Mouse (Mus musculus) embryonic facial prominence, embryonic 10.5 days (tissue): ENCODE measurements at regions not wholly inside any gene's neighbourhood (a gene's known extent, or its start where the extent isn't known, plus 50 kb on each side); places are given as distances from the start of the nearest gene placed in this dataset.
A peak's percentile ranks its signal among the peaks of the same experiment; 100 is the strongest.

Experiments
- DNase-seq: peaks from one replicate; pipeline ENCODE4 v3.0.0-alpha.2; 2017; ENCODE audit warnings: low spot score
- H3K27ac ChIP-seq: fragments of 300-500 bp; sonication (generic); replicated peaks from 2 replicates; pipeline ENCODE4 v1.5.1; 2016; ENCODE audit warnings: mild to moderate bottlenecking
- H3K27me3 ChIP-seq: fragments of 300-500 bp; sonication (generic); replicated peaks from 2 replicates; pipeline ENCODE4 v1.6.1; 2016; ENCODE audit warnings: low read depth, mild to moderate bottlenecking; ENCODE audit not compliant: poor library complexity, severe bottlenecking
- H3K36me3 ChIP-seq: fragments of 300-500 bp; sonication (generic); replicated peaks from 2 replicates; pipeline ENCODE4 v1.6.1; 2016; ENCODE audit warnings: mild to moderate bottlenecking, moderate library complexity
- H3K4me1 ChIP-seq: fragments of 300-500 bp; sonication (generic); 2 replicates; pipeline ENCODE4 v1.6.1; 2016
- H3K4me3 ChIP-seq: fragments of 300-500 bp; sonication (generic); 2 replicates; pipeline ENCODE4 v1.5.1; 2016; ENCODE audit warnings: mild to moderate bottlenecking, moderate library complexity
- H3K9me3 ChIP-seq: fragments of 300-500 bp; sonication (generic); 2 replicates; pipeline ENCODE4 v1.6.1; 2016; ENCODE audit warnings: mild to moderate bottlenecking
- WGBS: fragments of 180-500 bp; shearing (Covaris S2); methylation state at CpG from one replicate; pipeline ENCODE4 v1.1.7; 2016; 5-methylcytosine and 5-hydroxymethylcytosine counted together

DNA sequence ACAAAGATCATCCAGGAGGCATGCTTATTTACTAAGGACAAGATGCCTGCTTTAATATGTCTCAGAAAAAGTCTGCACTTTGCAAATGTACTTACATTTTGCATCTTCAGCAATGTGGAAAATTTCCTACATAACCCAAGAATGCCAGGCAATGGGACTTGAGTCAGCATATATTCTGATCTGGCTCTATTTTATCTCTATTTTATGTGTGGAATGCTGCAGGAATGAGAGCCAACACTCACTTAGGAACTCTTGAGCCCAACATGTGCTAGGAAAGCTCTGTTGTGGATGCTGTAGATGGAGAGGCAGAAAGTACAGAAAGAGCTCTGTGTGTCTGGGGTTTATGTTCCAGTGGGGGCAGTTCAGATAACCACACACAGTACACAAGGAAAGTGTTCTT lies 99.0 kb upstream of the Cd93 start:
- Histone ChIP-seq H3K27me3 (no peaks in the 10 kb centered on the region), H3K9me3 (no peaks in the 10 kb centered on the region), H3K27ac (no peak overlapping the region), H3K4me1 (no peaks in the 10 kb centered on the region), H3K36me3 (no peaks in the 10 kb centered on the region), H3K4me3 (no peak overlapping the region)
- no peak for DNase-seq

DNA sequence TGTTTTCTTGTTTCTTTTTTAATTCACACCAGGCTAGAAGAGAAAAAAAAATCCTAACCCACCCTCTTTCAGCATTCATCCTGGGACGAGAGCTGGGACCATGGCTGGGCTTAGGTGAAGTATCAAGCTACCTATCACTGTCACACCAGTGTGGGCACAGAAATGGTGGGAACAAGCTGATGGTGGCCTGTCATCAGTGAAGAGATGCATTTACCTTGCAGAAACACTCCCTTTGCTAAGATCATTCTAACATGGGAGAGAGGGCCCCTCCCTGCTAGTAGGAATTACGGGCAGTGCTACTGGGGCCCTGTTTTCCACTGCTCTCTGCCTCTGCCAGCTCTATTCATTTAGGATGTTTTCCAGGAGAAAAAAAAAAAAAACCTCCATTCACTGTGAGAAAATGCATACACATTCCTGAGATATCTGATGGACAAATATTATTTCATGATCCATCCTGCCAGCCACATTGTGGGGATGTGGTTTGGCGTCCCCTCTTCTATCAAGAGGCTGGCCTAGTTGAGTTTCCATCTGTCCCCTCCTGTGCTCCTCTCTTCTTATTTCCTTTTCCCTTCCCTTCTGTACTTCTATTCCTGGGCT lies 94.6 kb upstream of the Cd93 start:
- DNase-seq: no peak
- Histone ChIP-seq H3K4me1 (peaks cover 6% of the 10 kb centered on the region; the same call in 1 of the 2 replicates), H3K27me3 (no peaks in the 10 kb centered on the region), H3K9me3 (no peaks in the 10 kb centered on the region), H3K36me3 (no peaks in the 10 kb centered on the region), H3K27ac (no peak overlapping the region), H3K4me3 (no peak overlapping the region)
- WGBS: 85% methylated on average over 3 of the region's 3 CpGs

DNA sequence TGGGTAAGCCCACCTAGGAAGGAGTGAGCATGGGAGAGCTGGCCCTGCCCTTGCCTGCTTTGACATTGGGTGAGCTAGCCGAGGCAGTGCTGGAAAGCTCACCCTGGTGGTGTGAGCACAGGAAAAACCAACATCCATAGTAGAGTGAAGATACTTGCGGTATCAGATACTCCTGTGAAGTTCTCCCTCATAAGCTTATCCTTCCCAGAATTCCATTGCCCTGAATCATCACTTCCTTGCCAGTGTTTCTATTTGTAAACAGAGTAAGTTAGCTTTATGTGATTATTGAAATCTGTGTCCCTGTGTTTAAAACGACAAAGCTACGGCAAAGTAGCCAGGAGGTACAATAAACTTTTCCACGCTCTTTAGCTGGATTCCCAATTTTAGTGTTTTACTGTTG lies 93.9 kb upstream of the Cd93 start:
- Histone ChIP-seq H3K36me3 (no peaks in the 10 kb centered on the region), H3K27ac (no peak overlapping the region), H3K4me1 (peaks cover 13% of the 10 kb centered on the region), H3K9me3 (no peaks in the 10 kb centered on the region), H3K27me3 (no peaks in the 10 kb centered on the region), H3K4me3 (no peak overlapping the region)
- WGBS: 91% methylated on average over 5 of the region's 5 CpGs
- no peak for DNase-seq

DNA sequence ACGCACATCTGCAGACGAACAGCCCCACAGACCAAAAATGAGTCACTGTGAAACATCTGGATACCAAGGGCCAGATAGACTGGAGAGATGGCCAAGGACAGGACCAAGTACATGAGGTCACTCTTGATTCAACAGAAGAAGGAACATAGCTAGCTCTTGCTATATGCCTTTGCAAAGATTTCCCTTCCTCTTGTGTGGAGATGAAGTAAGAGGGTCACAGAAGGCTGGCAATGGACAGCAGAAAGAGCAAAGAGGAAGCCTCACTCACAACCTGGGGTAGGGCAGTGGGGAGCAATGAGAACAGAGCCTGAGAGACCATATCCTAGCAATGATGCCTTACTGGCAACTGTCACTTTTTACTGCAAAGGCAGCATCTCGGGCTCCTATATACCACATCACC lies 93.2 kb upstream of the Cd93 start:
- no peaks in the 10 kb centered on the region for H3K36me3 ChIP-seq
- no peaks in the 10 kb centered on the region for H3K9me3 ChIP-seq
- H3K27me3 ChIP-seq: no peaks in the 10 kb centered on the region
- DNase-seq: no peak
- 82% methylated on average over 3 of the region's 3 CpGs for WGBS
- H3K4me3 ChIP-seq: no peak overlapping the region
- H3K4me1 ChIP-seq: peaks cover 20% of the 10 kb centered on the region
- H3K27ac ChIP-seq: no peak overlapping the region

DNA sequence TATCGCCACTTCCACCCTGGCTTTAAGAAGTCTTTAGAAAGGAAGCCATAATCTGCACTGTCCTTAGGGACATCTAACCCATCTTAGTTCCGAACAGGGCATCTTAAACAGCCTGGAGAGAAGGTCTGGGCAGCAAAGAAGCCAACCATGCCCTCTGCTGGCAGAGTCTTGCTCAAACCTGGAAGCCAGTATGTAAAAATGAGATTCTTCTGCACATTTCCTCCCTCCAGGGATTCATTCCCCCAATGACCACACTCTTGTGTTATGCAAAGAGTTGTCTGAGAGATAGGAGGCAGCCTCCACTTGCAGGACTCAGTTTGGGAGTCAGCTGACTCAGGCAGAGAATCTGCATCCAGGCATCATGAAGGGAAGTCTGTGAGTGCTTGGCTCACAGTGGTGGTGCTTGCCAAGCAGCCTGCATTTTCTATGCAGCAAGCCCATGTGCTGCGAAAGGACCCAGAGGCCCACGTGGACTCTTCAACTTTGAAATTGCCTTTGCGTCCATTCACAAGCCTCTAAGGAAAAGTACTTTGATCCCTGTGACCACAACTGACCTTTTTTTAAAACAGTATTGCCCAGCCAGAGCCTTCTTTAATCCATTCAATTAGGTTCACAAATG lies 92.3 kb upstream of the Cd93 start:
- Histone ChIP-seq H3K4me1 (peaks cover 25% of the 10 kb centered on the region), H3K27me3 (no peaks in the 10 kb centered on the region), H3K9me3 (no peaks in the 10 kb centered on the region), H3K27ac (no peak overlapping the region), H3K4me3 (no peak overlapping the region), H3K36me3 (no peaks in the 10 kb centered on the region)
- DNase-seq: no peak
- WGBS: 61% methylated on average over 5 of the region's 5 CpGs

DNA sequence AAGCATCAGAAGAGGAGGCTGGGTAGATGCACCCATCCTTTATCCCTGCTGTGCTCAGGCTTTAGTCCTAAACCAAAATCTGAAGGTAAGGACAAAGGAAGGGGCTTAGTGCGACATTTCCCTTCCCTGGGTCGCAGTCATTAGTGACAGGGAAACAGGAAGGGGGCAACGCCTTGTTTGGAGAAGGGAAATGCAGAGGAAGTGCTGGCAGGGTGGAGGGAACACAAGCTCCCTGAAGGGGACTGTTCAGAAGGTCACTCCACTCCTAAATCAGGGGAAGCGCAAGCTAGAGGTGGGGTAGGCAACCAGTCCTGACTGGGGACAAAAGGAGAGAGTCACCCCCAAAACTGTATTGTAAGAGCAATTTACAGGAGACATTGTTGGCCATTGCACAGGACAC lies 88.7 kb upstream of the Cd93 start:
- Histone ChIP-seq H3K27me3 (no peaks in the 10 kb centered on the region), H3K4me1 (peaks cover 37% of the 10 kb centered on the region), H3K27ac (peak overlapping the region; percentile 66), H3K36me3 (no peaks in the 10 kb centered on the region), H3K4me3 (no peak overlapping the region), H3K9me3 (no peaks in the 10 kb centered on the region)
- 60% methylated on average over 4 of the region's 4 CpGs for WGBS
- DNase-seq: no peak

DNA sequence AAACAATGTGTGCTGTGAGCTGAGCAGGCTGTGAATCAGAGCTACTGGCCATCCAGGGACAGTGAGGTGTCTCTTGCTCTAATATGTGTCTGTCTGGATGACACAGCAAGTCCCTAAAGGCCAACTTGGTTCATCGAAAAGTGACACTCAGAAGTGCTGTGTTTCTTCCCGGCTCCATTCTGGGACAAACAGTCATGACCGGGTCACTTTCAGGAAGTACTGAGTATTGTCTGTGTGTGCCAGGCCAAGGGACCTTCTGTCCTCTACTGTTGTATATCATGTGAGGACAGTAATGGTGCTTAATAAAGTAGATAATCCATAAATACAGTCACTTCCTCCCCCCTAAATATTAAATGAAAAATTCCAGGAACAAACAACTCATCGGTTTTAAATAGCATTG lies 87.2 kb upstream of the Cd93 start:
- Histone ChIP-seq H3K27me3 (no peaks in the 10 kb centered on the region), H3K27ac (no peak overlapping the region), H3K9me3 (no peaks in the 10 kb centered on the region), H3K4me1 (peaks cover 34% of the 10 kb centered on the region), H3K36me3 (no peaks in the 10 kb centered on the region), H3K4me3 (no peak overlapping the region)
- no peak for DNase-seq
- WGBS: 73% methylated on average over 4 of the region's 4 CpGs

DNA sequence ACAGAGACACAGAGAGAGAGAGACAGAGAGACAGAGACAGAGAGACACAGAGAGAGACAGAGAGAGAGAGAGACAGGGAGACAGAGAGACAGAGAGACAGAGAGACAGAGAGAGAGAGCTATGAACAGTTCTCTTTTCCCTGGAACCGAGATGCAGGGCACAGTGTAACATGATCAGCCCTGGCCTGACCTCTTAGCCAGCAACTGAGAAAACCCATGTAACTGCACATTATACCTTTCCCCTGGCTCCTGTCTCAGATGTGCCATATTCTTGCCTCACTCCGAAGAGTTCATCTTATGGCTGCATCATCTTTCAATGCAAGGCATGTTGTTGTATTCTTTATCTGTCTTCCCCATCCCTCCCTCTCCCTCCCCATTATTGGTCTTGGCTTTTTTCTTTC lies 86.5 kb upstream of the Cd93 start:
- no peak overlapping the region for H3K27ac ChIP-seq
- H3K9me3 ChIP-seq: no peaks in the 10 kb centered on the region
- no peak overlapping the region for H3K4me3 ChIP-seq
- peaks cover 33% of the 10 kb centered on the region for H3K4me1 ChIP-seq
- 29% methylated on average over 2 of the region's 2 CpGs for WGBS
- no peak for DNase-seq
- H3K36me3 ChIP-seq: no peaks in the 10 kb centered on the region
- H3K27me3 ChIP-seq: no peaks in the 10 kb centered on the region

DNA sequence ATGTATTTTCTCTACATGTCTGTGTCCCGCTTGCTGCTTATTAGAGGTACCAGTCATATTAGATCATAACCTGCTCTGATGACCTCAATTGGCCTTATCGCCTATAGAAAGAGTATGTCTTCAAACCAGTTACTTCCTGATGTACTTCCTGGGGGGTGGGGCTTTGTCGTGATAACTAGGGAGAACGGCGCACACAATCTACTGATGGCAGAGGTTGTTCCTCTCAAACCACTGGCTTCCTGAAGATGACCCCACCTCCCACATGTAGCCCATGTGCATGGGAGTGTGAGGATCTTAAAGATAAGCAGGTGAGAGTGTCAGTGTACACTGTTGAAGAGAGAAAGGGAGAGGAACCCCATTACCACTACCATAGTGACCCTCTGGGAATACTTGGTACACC lies 84.4 kb upstream of the Cd93 start:
- H3K36me3 ChIP-seq: no peaks in the 10 kb centered on the region
- 92% methylated on average over 5 of the region's 5 CpGs for WGBS
- no peaks in the 10 kb centered on the region for H3K27me3 ChIP-seq
- H3K4me1 ChIP-seq: peaks cover 29% of the 10 kb centered on the region
- no peaks in the 10 kb centered on the region for H3K9me3 ChIP-seq
- no peak overlapping the region for H3K27ac ChIP-seq
- H3K4me3 ChIP-seq: no peak overlapping the region
- DNase-seq: no peak

DNA sequence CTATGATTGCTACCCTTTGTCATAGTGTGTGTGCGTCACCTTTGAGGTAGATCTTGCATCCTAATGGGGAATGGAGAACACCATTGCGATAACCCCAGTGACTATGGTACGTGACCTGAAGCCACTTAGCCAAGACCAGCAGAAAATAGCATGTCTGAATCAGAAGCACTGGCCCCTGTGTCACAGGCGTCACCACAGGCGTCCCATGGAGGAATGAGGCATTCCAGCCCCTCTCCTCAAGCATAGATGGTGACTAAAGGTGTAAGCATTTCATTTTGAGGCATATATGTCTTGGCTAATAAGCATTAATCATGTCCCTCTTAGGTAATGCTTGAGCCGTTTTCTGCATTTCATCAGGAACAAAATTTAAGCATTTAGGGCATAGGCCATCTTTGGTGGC lies 82.1 kb upstream of the Cd93 start:
- Histone ChIP-seq H3K4me3 (no peak overlapping the region), H3K36me3 (no peaks in the 10 kb centered on the region), H3K27me3 (no peaks in the 10 kb centered on the region), H3K27ac (no peak overlapping the region), H3K9me3 (no peaks in the 10 kb centered on the region), H3K4me1 (peaks cover 20% of the 10 kb centered on the region)
- no peak for DNase-seq
- WGBS: 85% methylated on average over 6 of the region's 6 CpGs

DNA sequence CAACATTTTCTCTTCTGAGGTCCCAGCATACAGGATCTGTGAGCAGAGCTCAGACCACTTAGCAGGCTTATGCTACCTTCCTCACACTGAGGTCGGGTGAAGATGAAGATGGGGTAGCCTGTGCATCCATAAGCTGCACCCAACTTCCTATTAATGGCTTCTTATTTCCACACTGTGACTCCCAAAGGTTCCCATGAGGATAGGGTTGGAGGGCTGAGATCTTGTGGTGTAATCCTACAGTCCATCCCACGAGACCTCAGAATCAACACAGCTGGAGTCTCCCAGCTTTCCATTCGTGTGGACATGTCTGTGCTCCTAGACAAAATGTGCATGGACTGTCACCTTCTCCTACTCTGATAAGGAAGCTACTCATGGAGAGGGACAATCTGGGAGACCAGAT lies 80.0 kb upstream of the Cd93 start:
- WGBS: 76% methylated on average over 3 of the region's 3 CpGs
- DNase-seq: no peak
- no peaks in the 10 kb centered on the region for H3K36me3 ChIP-seq

DNA sequence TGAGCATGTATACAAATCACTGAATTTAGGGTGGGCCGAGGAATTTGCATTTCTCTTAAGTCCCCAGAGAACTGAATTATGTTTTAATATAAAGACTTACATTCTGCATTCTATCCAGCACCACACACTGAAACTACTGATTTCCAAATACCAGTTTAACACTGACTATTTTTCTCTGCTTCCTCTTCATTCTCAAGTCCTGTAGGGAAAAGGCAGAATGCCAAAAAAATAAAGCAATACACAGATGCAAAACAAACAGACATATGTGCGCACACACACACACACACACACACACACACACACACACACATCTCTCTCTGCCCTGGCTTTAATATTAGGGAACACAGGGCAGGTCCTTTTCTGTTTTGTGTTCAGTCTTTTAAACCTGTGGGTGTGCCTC lies 79.6 kb upstream of the Cd93 start:
- Histone ChIP-seq H3K4me1 (peaks cover 35% of the 10 kb centered on the region), H3K27ac (no peak overlapping the region), H3K4me3 (no peak overlapping the region), H3K36me3 (no peaks in the 10 kb centered on the region), H3K27me3 (no peaks in the 10 kb centered on the region), H3K9me3 (no peaks in the 10 kb centered on the region)
- no peak for DNase-seq
- WGBS: 86% methylated on average over 2 of the region's 2 CpGs

More for the DNA sequence above, 80.0 kb upstream of the Cd93 start:
- Histone ChIP-seq H3K9me3 (no peaks in the 10 kb centered on the region), H3K4me3 (no peak overlapping the region), H3K4me1 (peaks cover 30% of the 10 kb centered on the region), H3K27me3 (no peaks in the 10 kb centered on the region), H3K27ac (no peak overlapping the region)

DNA sequence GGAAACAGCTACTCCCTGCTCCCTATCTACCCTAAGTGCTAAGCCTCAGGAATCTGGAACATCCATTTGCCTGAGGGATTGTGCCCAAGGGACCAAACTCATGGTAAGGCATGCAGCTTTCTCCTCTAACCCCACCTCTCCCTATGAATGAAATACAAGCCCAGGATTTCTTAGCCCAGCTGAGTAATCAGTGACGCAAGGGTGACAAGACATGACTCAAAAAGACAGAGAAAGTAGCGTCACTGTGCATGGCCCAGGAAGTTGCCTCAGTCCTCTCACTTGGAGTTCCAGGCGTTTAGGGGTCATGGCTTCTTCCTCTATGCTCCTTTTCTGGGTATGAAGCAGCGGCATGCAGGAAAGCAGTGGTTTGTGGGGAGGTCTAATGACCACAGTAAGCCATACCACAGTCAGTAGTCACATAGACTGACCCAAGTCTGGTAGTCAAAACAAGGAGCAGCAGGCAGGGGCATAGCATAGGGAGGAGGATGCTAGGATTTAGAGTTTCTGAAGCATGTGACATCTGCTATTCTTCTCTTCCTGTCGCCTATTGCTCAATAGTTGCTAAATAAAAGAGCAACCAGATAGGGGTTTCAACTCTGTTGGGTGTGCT lies 78.7 kb upstream of the Cd93 start:
- Histone ChIP-seq H3K9me3 (no peaks in the 10 kb centered on the region), H3K36me3 (no peaks in the 10 kb centered on the region), H3K27me3 (no peaks in the 10 kb centered on the region), H3K4me1 (peaks cover 41% of the 10 kb centered on the region), H3K27ac (no peak overlapping the region), H3K4me3 (no peak overlapping the region)
- 66% methylated on average over 5 of the region's 5 CpGs for WGBS
- DNase-seq: no peak
